Mouse (Mus musculus) myocyte (in vitro differentiated cells): ENCODE data around the gene Camta1.

Experiments
- CEBPB ChIP-seq: IDR thresholded peaks from 2 replicates; pipeline ENCODE4 v1.6.1; 2011; ENCODE audit warnings: mild to moderate bottlenecking, moderate library complexity; ENCODE audit not compliant: poor library complexity, insufficient read depth, severe bottlenecking
- E2F4 ChIP-seq: IDR thresholded peaks from one replicate; pipeline ENCODE4 v1.6.1; 2011; ENCODE audit warnings: mild to moderate bottlenecking, control low read depth, moderate library complexity; ENCODE audit not compliant: insufficient read depth
- MAX ChIP-seq: IDR thresholded peaks from one replicate; pipeline ENCODE4 v1.6.1; 2011; ENCODE audit warnings: low read depth, mild to moderate bottlenecking, control low read depth
- MYOD1 ChIP-seq, 3 experiments: IDR thresholded peaks; one replicate each; pipeline ENCODE4 v1.6.1; 2011; ENCODE audit warnings: control low read depth in 2 of 3, low read depth in 2 of 3, mild to moderate bottlenecking in 2 of 3, moderate library complexity in 1 of 3; ENCODE audit not compliant: insufficient read length in 2 of 3, control insufficient read depth in 1 of 3
- POLR2A ChIP-seq: IDR thresholded peaks from one replicate; pipeline ENCODE4 v1.6.1; 2011; ENCODE audit warnings: low read depth, mild to moderate bottlenecking, control low read depth, moderate library complexity; ENCODE audit not compliant: insufficient read length
- POLR2AphosphoS2 ChIP-seq: IDR thresholded peaks from one replicate; pipeline ENCODE4 v1.6.1; 2011; ENCODE audit warnings: low read depth, control low read depth; ENCODE audit not compliant: insufficient read length
- REST ChIP-seq: IDR thresholded peaks from one replicate; pipeline ENCODE4 v1.6.1; 2011; ENCODE audit warnings: mild to moderate bottlenecking, control low read depth, moderate library complexity; ENCODE audit not compliant: insufficient read depth, insufficient read length
- SRF ChIP-seq: IDR thresholded peaks from one replicate; pipeline ENCODE4 v1.6.1; 2011; ENCODE audit warnings: low read depth; ENCODE audit not compliant: control insufficient read depth, insufficient read length
- TCF12 ChIP-seq: IDR thresholded peaks from one replicate; pipeline ENCODE4 v1.6.1; 2011; ENCODE audit warnings: mild to moderate bottlenecking, control low read depth; ENCODE audit not compliant: poor library complexity, insufficient read depth, severe bottlenecking
- TCF3 ChIP-seq: IDR thresholded peaks from one replicate; pipeline ENCODE4 v1.6.1; 2011; ENCODE audit warnings: low read depth, control low read depth; ENCODE audit not compliant: insufficient read length
- USF1 ChIP-seq: IDR thresholded peaks from one replicate; pipeline ENCODE4 v1.6.1; 2011; ENCODE audit warnings: low read depth, mild to moderate bottlenecking, control low read depth, moderate library complexity

- TF ChIP-seq POLR2A (no peak), REST (no peak), TCF12 (no peak), MYOD1 (IDR thresholded peaks at IDR 0.05; ENCODE audit: control insufficient read depth in 1 of 3, insufficient read length in 2 of 3, low read depth in 2 of 3) (no peak), E2F4 (no peak), USF1 (no peak), CEBPB (no peak), TCF3 (no peak), POLR2AphosphoS2 (no peak), MAX (no peak), SRF (no peak)
Measured at GRCm38 (mm10) chr4:151306311-151306765, 555.3 kb downstream of the Camta1 start.
